Mouse (Mus musculus) neural tube, embryonic 12.5 days (tissue): Measurements from ENCODE around the gene Dmc1. TPM values are rescaled to one million over a fixed set of nuclear protein-coding genes. Genes with fewer than 3 reads are reported as not detected.

Experiments used
- ATAC-seq: fragments of 200-750 bp; cut with Nextera tagmentation; 2 replicates; pipeline ENCODE4 v1.8.0; 2017; ENCODE audit warnings: low read depth, mild to moderate bottlenecking, moderate TSS enrichment, moderate library complexity; ENCODE audit not compliant: low FRiP score
- H3K27ac ChIP-seq: fragments of 300-500 bp; sonication (generic); 2 replicates; pipeline ENCODE4 v1.5.1; 2016
- H3K27me3 ChIP-seq: fragments of 300-500 bp; sonication (generic); replicated peaks from 2 replicates; pipeline ENCODE4 v1.6.1; 2016; ENCODE audit warnings: mild to moderate bottlenecking
- H3K36me3 ChIP-seq: fragments of 300-500 bp; sonication (generic); 2 replicates; pipeline ENCODE4 v1.6.1; 2016; ENCODE audit warnings: mild to moderate bottlenecking
- H3K4me1 ChIP-seq: fragments of 300-500 bp; sonication (generic); 2 replicates; pipeline ENCODE4 v1.6.1; 2016
- H3K4me2 ChIP-seq: fragments of 300-500 bp; sonication (generic); replicated peaks from 2 replicates; pipeline ENCODE4 v1.6.1; 2016; ENCODE audit warnings: mild to moderate bottlenecking
- H3K4me3 ChIP-seq: fragments of 300-500 bp; sonication (generic); 2 replicates; pipeline ENCODE4 v1.5.1; 2016
- H3K9ac ChIP-seq: fragments of 300-500 bp; sonication (generic); 2 replicates; pipeline ENCODE4 v1.6.1; 2016; ENCODE audit warnings: mild to moderate bottlenecking
- H3K9me3 ChIP-seq: fragments of 300-500 bp; sonication (generic); 2 replicates; pipeline ENCODE4 v1.6.1; 2016; ENCODE audit warnings: mild to moderate bottlenecking
- WGBS: fragments of 180-500 bp; shearing (Covaris S2); methylation state at CpG from one replicate; pipeline ENCODE4 v1.1.7; 2016; 5-methylcytosine and 5-hydroxymethylcytosine counted together
- polyA plus RNA-seq: library from polyadenylated mRNA; unstranded; fragments of >200 nt; fragmentation: Nextera tagmentation; extraction: Ambion mirVana; gene quantifications from 2 replicates; pipeline ENCODE4 v1.2.1, GENCODE M21; 2016

The Dmc1 gene
- 1.1 and 1.4 TPM in 2 replicates for polyA plus RNA-seq

GRCm38 (mm10) chr15:79604990-79605665, at the start of gene Dmc1:
Gene Dmc1, minus strand, starts transcription at chr15:79605109.
- no peak within 1 kb of the TSS for H3K27ac ChIP-seq
- no peak for ATAC-seq
- H3K36me3 ChIP-seq = peaks cover 2% of the 10 kb centered on the region; the same call in 1 of the 2 replicates
- 0 out of 2 replicates have a peak within 1 kb of the TSS, but pooled peaks have one; percentile 17 for H3K9ac ChIP-seq
- WGBS = 9% methylated on average over 37 of the region's 37 CpGs
- peak within 1 kb of the TSS; percentile 50 for H3K4me2 ChIP-seq
- peak within 1 kb of the TSS; percentile 22 for H3K4me3 ChIP-seq
- peaks cover 10% of the 10 kb centered on the region; the same call in 1 of the 2 replicates for H3K4me1 ChIP-seq
- H3K27me3 ChIP-seq = peaks cover 14% of the 10 kb centered on the region
- H3K9me3 ChIP-seq = no peaks in the 10 kb centered on the region

- ATAC-seq = no peak
- H3K36me3 ChIP-seq = peaks cover 27% of the 10 kb centered on the region
- WGBS = 80% methylated on average over 4 of the region's 4 CpGs
Measured at GRCm38 (mm10) chr15:79651481-79651880, 46.6 kb upstream of the Dmc1 start.

GRCm38 (mm10) chr15:79650569-79650968, 45.7 kb upstream of the Dmc1 start:
- H3K36me3 ChIP-seq = peaks cover 30% of the 10 kb centered on the region

More at GRCm38 (mm10) chr15:79651481-79651880, 46.6 kb upstream of the Dmc1 start:
- Histone ChIP-seq H3K9ac (no peak overlapping the region), H3K27me3 (no peaks in the 10 kb centered on the region), H3K27ac (no peak overlapping the region), H3K4me1 (no peaks in the 10 kb centered on the region), H3K4me2 (no peak overlapping the region), H3K9me3 (no peaks in the 10 kb centered on the region), H3K4me3 (no peak overlapping the region)

GRCm38 (mm10) chr15:79648130-79648529, 43.2 kb upstream of the Dmc1 start:
- H3K27ac ChIP-seq = no peak overlapping the region
- ATAC-seq = no peak
- no peak overlapping the region for H3K9ac ChIP-seq
- H3K4me2 ChIP-seq = no peak overlapping the region
- WGBS = 89% methylated on average over 12 of the region's 12 CpGs
- H3K9me3 ChIP-seq = no peaks in the 10 kb centered on the region
- H3K4me3 ChIP-seq = no peak overlapping the region
- H3K4me1 ChIP-seq = no peaks in the 10 kb centered on the region
- peaks cover 39% of the 10 kb centered on the region for H3K36me3 ChIP-seq
- no peaks in the 10 kb centered on the region for H3K27me3 ChIP-seq

More at GRCm38 (mm10) chr15:79650569-79650968, 45.7 kb upstream of the Dmc1 start:
- Histone ChIP-seq H3K9me3 (no peaks in the 10 kb centered on the region), H3K27me3 (no peaks in the 10 kb centered on the region), H3K4me3 (no peak overlapping the region), H3K27ac (no peak overlapping the region), H3K9ac (no peak overlapping the region), H3K4me2 (no peak overlapping the region), H3K4me1 (no peaks in the 10 kb centered on the region)
- ATAC-seq = no peak

- Histone ChIP-seq H3K4me1 (no peaks in the 10 kb centered on the region), H3K27ac (no peak overlapping the region), H3K4me2 (no peak overlapping the region), H3K4me3 (no peak overlapping the region), H3K27me3 (no peaks in the 10 kb centered on the region), H3K9me3 (no peaks in the 10 kb centered on the region), H3K9ac (no peak overlapping the region), H3K36me3 (peaks cover 60% of the 10 kb centered on the region)
- WGBS = 86% methylated on average over 2 of the region's 2 CpGs
- ATAC-seq = no peak
Measured at GRCm38 (mm10) chr15:79645483-79645882, 40.6 kb upstream of the Dmc1 start.

GRCm38 (mm10) chr15:79641135-79641817, 36.4 kb upstream of the Dmc1 start:
- Histone ChIP-seq H3K27me3 (no peaks in the 10 kb centered on the region), H3K4me2 (no peak overlapping the region), H3K9me3 (no peaks in the 10 kb centered on the region), H3K36me3 (peaks cover 60% of the 10 kb centered on the region), H3K9ac (no peak overlapping the region), H3K4me1 (no peaks in the 10 kb centered on the region), H3K27ac (no peak overlapping the region), H3K4me3 (no peak overlapping the region)
- 83% methylated on average over 12 of the region's 12 CpGs for whole genome bisulfite sequencing
- no peak for ATAC-seq

GRCm38 (mm10) chr15:79630471-79630870, 25.6 kb upstream of the Dmc1 start:
- no peak for ATAC-seq
- WGBS = 75% methylated on average over 2 of the region's 2 CpGs
- Histone ChIP-seq H3K27me3 (no peaks in the 10 kb centered on the region), H3K36me3 (peaks cover 88% of the 10 kb centered on the region), H3K4me1 (no peaks in the 10 kb centered on the region), H3K4me3 (no peak overlapping the region), H3K9ac (no peak overlapping the region), H3K27ac (no peak overlapping the region), H3K9me3 (no peaks in the 10 kb centered on the region), H3K4me2 (no peak overlapping the region)

GRCm38 (mm10) chr15:79619770-79620414, 15.0 kb upstream of the Dmc1 start:
- no peaks in the 10 kb centered on the region for H3K9me3 ChIP-seq
- no peak overlapping the region for H3K27ac ChIP-seq
- peaks cover 74% of the 10 kb centered on the region for H3K36me3 ChIP-seq
- H3K4me1 ChIP-seq = no peaks in the 10 kb centered on the region
- no peak overlapping the region for H3K4me2 ChIP-seq
- H3K4me3 ChIP-seq = no peak overlapping the region
- no peaks in the 10 kb centered on the region for H3K27me3 ChIP-seq
- no peak for ATAC-seq
- no peak overlapping the region for H3K9ac ChIP-seq
- 82% methylated on average over 11 of the region's 11 CpGs for WGBS

- Histone ChIP-seq H3K27me3 (no peaks in the 10 kb centered on the region), H3K9ac (no peak overlapping the region), H3K4me2 (no peak overlapping the region), H3K27ac (no peak overlapping the region), H3K36me3 (peaks cover 65% of the 10 kb centered on the region), H3K4me1 (no peaks in the 10 kb centered on the region), H3K9me3 (no peaks in the 10 kb centered on the region), H3K4me3 (no peak overlapping the region)
- WGBS = 85% methylated on average over 7 of the region's 7 CpGs
- ATAC-seq = no peak
Measured at GRCm38 (mm10) chr15:79618456-79618855, 13.5 kb upstream of the Dmc1 start.

GRCm38 (mm10) chr15:79617135-79617534, 12.2 kb upstream of the Dmc1 start:
- H3K27me3 ChIP-seq = no peaks in the 10 kb centered on the region
- peaks cover 65% of the 10 kb centered on the region for H3K36me3 ChIP-seq
- no peak overlapping the region for H3K4me2 ChIP-seq
- no peak overlapping the region for H3K4me3 ChIP-seq
- 79% methylated on average over 11 of the region's 11 CpGs for WGBS
- no peaks in the 10 kb centered on the region for H3K9me3 ChIP-seq
- H3K27ac ChIP-seq = no peak overlapping the region
- H3K4me1 ChIP-seq = no peaks in the 10 kb centered on the region
- no peak overlapping the region for H3K9ac ChIP-seq
- no peak for ATAC-seq

GRCm38 (mm10) chr15:79616729-79617128, 11.8 kb upstream of the Dmc1 start:
- Histone ChIP-seq H3K4me2 (no peak overlapping the region), H3K36me3 (peaks cover 61% of the 10 kb centered on the region), H3K9ac (no peak overlapping the region), H3K27me3 (no peaks in the 10 kb centered on the region), H3K4me1 (no peaks in the 10 kb centered on the region), H3K9me3 (no peaks in the 10 kb centered on the region), H3K27ac (no peak overlapping the region), H3K4me3 (no peak overlapping the region)
- no peak for ATAC-seq
- 90% methylated on average over 5 of the region's 5 CpGs for WGBS

GRCm38 (mm10) chr15:79615501-79615900, 10.6 kb upstream of the Dmc1 start:
- Histone ChIP-seq H3K4me2 (no peak overlapping the region), H3K27ac (no peak overlapping the region), H3K36me3 (peaks cover 58% of the 10 kb centered on the region), H3K27me3 (no peaks in the 10 kb centered on the region), H3K4me1 (no peaks in the 10 kb centered on the region), H3K9ac (no peak overlapping the region), H3K4me3 (no peak overlapping the region), H3K9me3 (no peaks in the 10 kb centered on the region)
- no peak for ATAC-seq
- WGBS = 87% methylated on average over 7 of the region's 7 CpGs
